Mouse (Mus musculus) spleen, postnatal 4 days (tissue): Measurements from ENCODE around the gene Olfr1199.

ENCODE experiments used
- DNase-seq, 2 experiments: peaks; one replicate each; pipeline ENCODE4 v3.0.0; 2022; ENCODE audit warnings: low spot score in 2 of 2

Olfr1199 gene

GRCm38 (mm10) chr2:88760369-88760768 is at the start of gene Olfr1199:
Gene Olfr1199, minus strand, starts transcription at chr2:88760469.
- DNase-seq: no peak

GRCm38 (mm10) chr2:88792736-88793135 is 32.5 kb upstream of the Olfr1199 start, which contains the start of gene Olfr1201:
Gene Olfr1201, plus strand, starts transcription at chr2:88793036.
- DNase-seq: no peak

- DNase-seq: no peak
Measured at GRCm38 (mm10) chr2:88770388-88770787, 10.1 kb upstream of the Olfr1199 start, which contains the start of gene Olfr1200. Gene Olfr1200, minus strand, starts transcription at chr2:88770488.

- DNase-seq: no peak
Measured at GRCm38 (mm10) chr2:88751270-88751669, 9.0 kb downstream of the Olfr1199 start, which contains the start of gene Olfr1198. Gene Olfr1198, minus strand, starts transcription at chr2:88751370.

GRCm38 (mm10) chr2:88743379-88743778 is 16.9 kb downstream of the Olfr1199 start:
- no peak for DNase-seq

GRCm38 (mm10) chr2:88732266-88732665 is 28.0 kb downstream of the Olfr1199 start, which contains the start of gene Olfr1197:
Gene Olfr1197, minus strand, starts transcription at chr2:88732366.
- DNase-seq: no peak

- no peak for DNase-seq
Measured at GRCm38 (mm10) chr2:88704497-88704896, 55.8 kb downstream of the Olfr1199 start, which contains the start of gene Olfr1196. Gene Olfr1196, minus strand, starts transcription at chr2:88704597.
